Mouse (Mus musculus) embryonic facial prominence, embryonic 10.5 days (tissue): ENCODE measurements around the gene Gna15. TPM values are rescaled to one million over a fixed set of nuclear protein-coding genes. Genes with fewer than 3 reads are reported as not detected.
A peak's percentile ranks its signal among the peaks of the same experiment; 100 is the strongest.

Source experiments
- DNase-seq: peaks from one replicate; pipeline ENCODE4 v3.0.0-alpha.2; 2017; ENCODE audit warnings: low spot score
- H3K27ac ChIP-seq: fragments of 300-500 bp; sonication (generic); replicated peaks from 2 replicates; pipeline ENCODE4 v1.5.1; 2016; ENCODE audit warnings: mild to moderate bottlenecking
- H3K27me3 ChIP-seq: fragments of 300-500 bp; sonication (generic); replicated peaks from 2 replicates; pipeline ENCODE4 v1.6.1; 2016; ENCODE audit warnings: low read depth, mild to moderate bottlenecking; ENCODE audit not compliant: poor library complexity, severe bottlenecking
- H3K36me3 ChIP-seq: fragments of 300-500 bp; sonication (generic); replicated peaks from 2 replicates; pipeline ENCODE4 v1.6.1; 2016; ENCODE audit warnings: mild to moderate bottlenecking, moderate library complexity
- H3K4me1 ChIP-seq: fragments of 300-500 bp; sonication (generic); 2 replicates; pipeline ENCODE4 v1.6.1; 2016
- H3K4me3 ChIP-seq: fragments of 300-500 bp; sonication (generic); 2 replicates; pipeline ENCODE4 v1.5.1; 2016; ENCODE audit warnings: mild to moderate bottlenecking, moderate library complexity
- H3K9me3 ChIP-seq: fragments of 300-500 bp; sonication (generic); 2 replicates; pipeline ENCODE4 v1.6.1; 2016; ENCODE audit warnings: mild to moderate bottlenecking
- WGBS: fragments of 180-500 bp; shearing (Covaris S2); methylation state at CpG from one replicate; pipeline ENCODE4 v1.1.7; 2016; 5-methylcytosine and 5-hydroxymethylcytosine counted together
- polyA plus RNA-seq: library from polyadenylated mRNA; unstranded; fragments of >200 nt; fragmentation: Nextera tagmentation; extraction: Ambion mirVana; gene quantifications from 2 replicates; pipeline ENCODE4 v1.2.1, GENCODE M21; 2016

Gna15 gene
- polyA plus RNA-seq, 1 experiment from 2014 or later = 1.2 TPM

- peaks cover 30% of the 10 kb centered on the region for H3K4me1 ChIP-seq
- WGBS = 2% methylated on average over 33 of the region's 33 CpGs
- peak overlapping the region; percentile 61 for H3K4me3 ChIP-seq
- H3K36me3 ChIP-seq = no peaks in the 10 kb centered on the region
- peak; percentile 86 for DNase-seq
- H3K9me3 ChIP-seq = no peaks in the 10 kb centered on the region
- H3K27ac ChIP-seq = peak overlapping the region; percentile 73
- peaks cover 99% of the 10 kb centered on the region for H3K27me3 ChIP-seq
Measured at GRCm38 (mm10) chr10:81464405-81465264, 59.4 kb downstream of the Gna15 start.

- Histone ChIP-seq H3K36me3 (no peaks in the 10 kb centered on the region), H3K4me1 (peaks cover 30% of the 10 kb centered on the region), H3K9me3 (no peaks in the 10 kb centered on the region), H3K27me3 (peaks cover 100% of the 10 kb centered on the region), H3K4me3 (no peak overlapping the region; the same call in 1 of the 2 replicates), H3K27ac (no peak overlapping the region)
- WGBS = 63% methylated on average over 4 of the region's 4 CpGs
- DNase-seq = peak; percentile 7
Measured at GRCm38 (mm10) chr10:81463531-81463930, 60.5 kb downstream of the Gna15 start.

- peak; percentile 9 for DNase-seq
- WGBS = 76% methylated on average over 7 of the region's 7 CpGs
Measured at GRCm38 (mm10) chr10:81462917-81463316, 61.1 kb downstream of the Gna15 start.

GRCm38 (mm10) chr10:81462415-81462804 is 61.6 kb downstream of the Gna15 start:
- peak; percentile 9 for DNase-seq
- 32% methylated on average over 7 of the region's 7 CpGs for WGBS

More at GRCm38 (mm10) chr10:81462917-81463316, 61.1 kb downstream of the Gna15 start:
- H3K9me3 ChIP-seq = no peaks in the 10 kb centered on the region
- peaks cover 30% of the 10 kb centered on the region for H3K4me1 ChIP-seq
- no peaks in the 10 kb centered on the region for H3K36me3 ChIP-seq
- H3K4me3 ChIP-seq = no peak overlapping the region
- no peak overlapping the region for H3K27ac ChIP-seq
- H3K27me3 ChIP-seq = peaks cover 100% of the 10 kb centered on the region

GRCm38 (mm10) chr10:81461673-81462414 is 62.2 kb downstream of the Gna15 start:
- no peaks in the 10 kb centered on the region for H3K9me3 ChIP-seq
- H3K27ac ChIP-seq = no peak overlapping the region
- no peaks in the 10 kb centered on the region for H3K36me3 ChIP-seq
- peaks cover 100% of the 10 kb centered on the region for H3K27me3 ChIP-seq
- WGBS = 5% methylated on average over 16 of the region's 16 CpGs
- peak; percentile 8 for DNase-seq
- peak overlapping the region; percentile 23 for H3K4me3 ChIP-seq
- H3K4me1 ChIP-seq = peaks cover 30% of the 10 kb centered on the region

More at GRCm38 (mm10) chr10:81462415-81462804, 61.6 kb downstream of the Gna15 start:
- H3K27me3 ChIP-seq = peaks cover 100% of the 10 kb centered on the region
- H3K4me3 ChIP-seq = peak overlapping the region; percentile 23; the same call in 1 of the 2 replicates
- no peaks in the 10 kb centered on the region for H3K9me3 ChIP-seq
- peaks cover 30% of the 10 kb centered on the region for H3K4me1 ChIP-seq
- no peaks in the 10 kb centered on the region for H3K36me3 ChIP-seq
- no peak overlapping the region for H3K27ac ChIP-seq

- Histone ChIP-seq H3K9me3 (no peaks in the 10 kb centered on the region), H3K36me3 (no peaks in the 10 kb centered on the region), H3K4me3 (no peak overlapping the region), H3K27ac (no peak overlapping the region), H3K4me1 (peaks cover 30% of the 10 kb centered on the region), H3K27me3 (peaks cover 100% of the 10 kb centered on the region)
- WGBS = 37% methylated on average over 11 of the region's 11 CpGs
- DNase-seq = no peak
Measured at GRCm38 (mm10) chr10:81460951-81461350, 63.1 kb downstream of the Gna15 start.

GRCm38 (mm10) chr10:81460471-81460870 is 63.6 kb downstream of the Gna15 start:
- DNase-seq = peak; percentile 10
- Histone ChIP-seq H3K27me3 (peaks cover 100% of the 10 kb centered on the region), H3K9me3 (no peaks in the 10 kb centered on the region), H3K4me3 (no peak overlapping the region), H3K27ac (no peak overlapping the region), H3K36me3 (no peaks in the 10 kb centered on the region), H3K4me1 (peaks cover 30% of the 10 kb centered on the region)
- 27% methylated on average over 20 of the region's 20 CpGs for WGBS

GRCm38 (mm10) chr10:81459399-81459798 is 64.6 kb downstream of the Gna15 start:
- Histone ChIP-seq H3K9me3 (no peaks in the 10 kb centered on the region), H3K27me3 (peaks cover 100% of the 10 kb centered on the region), H3K27ac (no peak overlapping the region), H3K4me3 (no peak overlapping the region), H3K4me1 (peaks cover 19% of the 10 kb centered on the region), H3K36me3 (no peaks in the 10 kb centered on the region)
- 71% methylated on average over 21 of the region's 21 CpGs for WGBS
- DNase-seq = no peak

GRCm38 (mm10) chr10:81458267-81458666 is 65.8 kb downstream of the Gna15 start:
- no peak for DNase-seq
- Histone ChIP-seq H3K27me3 (peaks cover 100% of the 10 kb centered on the region), H3K9me3 (no peaks in the 10 kb centered on the region), H3K4me1 (peaks cover 11% of the 10 kb centered on the region), H3K4me3 (no peak overlapping the region), H3K36me3 (no peaks in the 10 kb centered on the region), H3K27ac (no peak overlapping the region)
- 80% methylated on average over 6 of the region's 6 CpGs for WGBS

GRCm38 (mm10) chr10:81457624-81458023 is 66.4 kb downstream of the Gna15 start:
- 88% methylated on average over 8 of the region's 8 CpGs for WGBS
- DNase-seq = no peak
- H3K27ac ChIP-seq = no peak overlapping the region

GRCm38 (mm10) chr10:81456983-81457563 is 67.0 kb downstream of the Gna15 start:
- no peaks in the 10 kb centered on the region for H3K9me3 ChIP-seq
- peaks cover 100% of the 10 kb centered on the region for H3K27me3 ChIP-seq
- H3K4me3 ChIP-seq = no peak overlapping the region
- 58% methylated on average over 12 of the region's 12 CpGs for WGBS
- H3K27ac ChIP-seq = no peak overlapping the region
- H3K4me1 ChIP-seq = peaks cover 21% of the 10 kb centered on the region
- DNase-seq = no peak
- H3K36me3 ChIP-seq = no peaks in the 10 kb centered on the region

More at GRCm38 (mm10) chr10:81457624-81458023, 66.4 kb downstream of the Gna15 start:
- Histone ChIP-seq H3K27me3 (peaks cover 100% of the 10 kb centered on the region), H3K9me3 (no peaks in the 10 kb centered on the region), H3K36me3 (no peaks in the 10 kb centered on the region), H3K4me1 (peaks cover 17% of the 10 kb centered on the region), H3K4me3 (no peak overlapping the region)

- no peaks in the 10 kb centered on the region for H3K36me3 ChIP-seq
- H3K27me3 ChIP-seq = peaks cover 100% of the 10 kb centered on the region
- H3K4me3 ChIP-seq = no peak within 1 kb of the TSS
- no peak within 1 kb of the TSS for H3K27ac ChIP-seq
- peak; percentile 9 for DNase-seq
- 66% methylated on average over 28 of the region's 28 CpGs for WGBS
- no peaks in the 10 kb centered on the region for H3K9me3 ChIP-seq
- H3K4me1 ChIP-seq = peaks cover 13% of the 10 kb centered on the region
Measured at GRCm38 (mm10) chr10:81455181-81455895, 68.7 kb downstream of the Gna15 start, which contains the start of gene Nfic. Gene Nfic (minus strand): TSS chr10:81455635.
